Mouse (Mus musculus): ENCODE results near the gene E2f4. TPM values are rescaled to one million over a fixed set of nuclear protein-coding genes. Genes with fewer than 3 reads are reported as not detected.

Gene E2f4
- polyA plus RNA-seq (2016; fragmentation: Nextera tagmentation; extraction: Ambion mirVana): 125 and 138 TPM in 2 replicates

- H3K4me1 ChIP-seq: peaks cover 21% of the 10 kb centered on the region
- peak; percentile 96 for DNase-seq (ENCODE audit: low spot score)
- H3K27me3 ChIP-seq (replicated peaks; ENCODE audit: low read depth, poor library complexity, severe bottlenecking): peaks cover 18% of the 10 kb centered on the region
- peak within 1 kb of the TSS; percentile 97 for H3K4me3 ChIP-seq
- H3K9me3 ChIP-seq: no peaks in the 10 kb centered on the region
- H3K27ac ChIP-seq (replicated peaks): peak within 1 kb of the TSS; percentile 90
- H3K36me3 ChIP-seq (replicated peaks): peaks cover 41% of the 10 kb centered on the region
- under 1% methylated on average over 58 of the region's 58 CpGs for WGBS
These were observed at the start of gene E2f4 for GRCm38 (mm10) chr8:105297511-105298192. E2f4 (plus strand) TSS chr8:105297663.

GRCm38 (mm10) chr8:105251954-105252353 is 45.5 kb upstream of the E2f4 start:
- Histone ChIP-seq H3K27ac (replicated peaks) (no peak overlapping the region), H3K27me3 (replicated peaks; ENCODE audit: low read depth, poor library complexity, severe bottlenecking) (peaks cover 27% of the 10 kb centered on the region), H3K4me3 (no peak overlapping the region), H3K4me1 (peaks cover 21% of the 10 kb centered on the region), H3K36me3 (replicated peaks) (peaks cover 62% of the 10 kb centered on the region), H3K9me3 (no peaks in the 10 kb centered on the region)
- no peak for DNase-seq (ENCODE audit: low spot score)
- WGBS: 87% methylated on average over 6 of the region's 6 CpGs

GRCm38 (mm10) chr8:105252680-105253537 is 44.6 kb upstream of the E2f4 start:
- WGBS: 90% methylated on average over 10 of the region's 10 CpGs
- no peaks in the 10 kb centered on the region for H3K9me3 ChIP-seq
- peaks cover 21% of the 10 kb centered on the region for H3K4me1 ChIP-seq
- peaks cover 37% of the 10 kb centered on the region for H3K27me3 ChIP-seq (replicated peaks; ENCODE audit: low read depth, poor library complexity, severe bottlenecking)
- H3K27ac ChIP-seq (replicated peaks): no peak overlapping the region
- peaks cover 53% of the 10 kb centered on the region for H3K36me3 ChIP-seq (replicated peaks)
- DNase-seq (ENCODE audit: low spot score): no peak
- no peak overlapping the region for H3K4me3 ChIP-seq

- no peak for DNase-seq (ENCODE audit: low spot score)
- H3K27ac ChIP-seq (replicated peaks): no peak overlapping the region; the same call in 1 of the 2 replicates
- peaks cover 44% of the 10 kb centered on the region for H3K36me3 ChIP-seq (replicated peaks)
- 37% methylated on average over 20 of the region's 20 CpGs for WGBS
- H3K27me3 ChIP-seq (replicated peaks; ENCODE audit: low read depth, poor library complexity, severe bottlenecking): peaks cover 46% of the 10 kb centered on the region
- H3K4me3 ChIP-seq: peak overlapping the region; percentile 72
- H3K9me3 ChIP-seq: no peaks in the 10 kb centered on the region
- peaks cover 24% of the 10 kb centered on the region for H3K4me1 ChIP-seq
These were observed 43.7 kb upstream of the E2f4 start for GRCm38 (mm10) chr8:105253766-105254151.

- DNase-seq (ENCODE audit: low spot score): peak; percentile 94
- Histone ChIP-seq H3K27ac (replicated peaks) (peak overlapping the region; percentile 82), H3K4me3 (peak overlapping the region; percentile 72), H3K36me3 (replicated peaks) (peaks cover 38% of the 10 kb centered on the region), H3K4me1 (peaks cover 30% of the 10 kb centered on the region), H3K27me3 (replicated peaks; ENCODE audit: low read depth, poor library complexity, severe bottlenecking) (peaks cover 52% of the 10 kb centered on the region), H3K9me3 (no peaks in the 10 kb centered on the region)
- under 1% methylated on average over 74 of the region's 74 CpGs for WGBS
These were observed 43.1 kb upstream of the E2f4 start for GRCm38 (mm10) chr8:105254152-105254965.

GRCm38 (mm10) chr8:105254966-105255350 is 42.5 kb upstream of the E2f4 start, which contains the start of gene B3gnt9:
B3gnt9 (minus strand) TSS chr8:105255153.
- Histone ChIP-seq H3K9me3 (no peaks in the 10 kb centered on the region), H3K27ac (replicated peaks) (peak within 1 kb of the TSS; percentile 82), H3K4me1 (peaks cover 36% of the 10 kb centered on the region), H3K27me3 (replicated peaks; ENCODE audit: low read depth, poor library complexity, severe bottlenecking) (peaks cover 58% of the 10 kb centered on the region), H3K4me3 (peak within 1 kb of the TSS; percentile 72), H3K36me3 (replicated peaks) (peaks cover 32% of the 10 kb centered on the region)
- peak; percentile 71 for DNase-seq (ENCODE audit: low spot score)
- under 1% methylated on average over 14 of the region's 14 CpGs for WGBS

- no peak for DNase-seq (ENCODE audit: low spot score)
- peaks cover 83% of the 10 kb centered on the region for H3K27me3 ChIP-seq (replicated peaks; ENCODE audit: low read depth, poor library complexity, severe bottlenecking)
- H3K27ac ChIP-seq (replicated peaks): no peak overlapping the region
- 66% methylated on average over 7 of the region's 7 CpGs for WGBS
- H3K4me1 ChIP-seq: peaks cover 37% of the 10 kb centered on the region
- H3K9me3 ChIP-seq: no peaks in the 10 kb centered on the region; the same call in 1 of the 2 replicates
- no peak overlapping the region for H3K4me3 ChIP-seq
- peaks cover 7% of the 10 kb centered on the region for H3K36me3 ChIP-seq (replicated peaks)
These were observed 39.9 kb upstream of the E2f4 start for GRCm38 (mm10) chr8:105257318-105258114.

- H3K36me3 ChIP-seq (replicated peaks): no peaks in the 10 kb centered on the region
- peaks cover 34% of the 10 kb centered on the region for H3K4me1 ChIP-seq
- WGBS: 2% methylated on average over 55 of the region's 55 CpGs
- H3K27me3 ChIP-seq (replicated peaks; ENCODE audit: low read depth, poor library complexity, severe bottlenecking): peaks cover 96% of the 10 kb centered on the region
- DNase-seq (ENCODE audit: low spot score): peak; percentile 70
- H3K4me3 ChIP-seq: peak overlapping the region; percentile 57
- H3K27ac ChIP-seq (replicated peaks): no peak overlapping the region
- H3K9me3 ChIP-seq: no peaks in the 10 kb centered on the region; the same call in 1 of the 2 replicates
These were observed 38.3 kb upstream of the E2f4 start for GRCm38 (mm10) chr8:105258911-105259720.

- Histone ChIP-seq H3K4me1 (peaks cover 34% of the 10 kb centered on the region), H3K27ac (replicated peaks) (no peak overlapping the region), H3K9me3 (no peaks in the 10 kb centered on the region; the same call in 1 of the 2 replicates), H3K27me3 (replicated peaks; ENCODE audit: low read depth, poor library complexity, severe bottlenecking) (peaks cover 100% of the 10 kb centered on the region), H3K4me3 (peak overlapping the region; percentile 57), H3K36me3 (replicated peaks) (no peaks in the 10 kb centered on the region)
- peak; percentile 89 for DNase-seq (ENCODE audit: low spot score)
- WGBS: 3% methylated on average over 30 of the region's 30 CpGs
These were observed 37.6 kb upstream of the E2f4 start for GRCm38 (mm10) chr8:105259721-105260320.

- H3K9me3 ChIP-seq: no peaks in the 10 kb centered on the region; the same call in 1 of the 2 replicates
- WGBS: 63% methylated on average over 7 of the region's 7 CpGs
These were observed 36.9 kb upstream of the E2f4 start for GRCm38 (mm10) chr8:105260371-105261099.

More at GRCm38 (mm10) chr8:105260371-105261099, 36.9 kb upstream of the E2f4 start:
- peaks cover 100% of the 10 kb centered on the region for H3K27me3 ChIP-seq (replicated peaks; ENCODE audit: low read depth, poor library complexity, severe bottlenecking)
- peaks cover 32% of the 10 kb centered on the region for H3K4me1 ChIP-seq
- DNase-seq (ENCODE audit: low spot score): no peak
- H3K27ac ChIP-seq (replicated peaks): no peak overlapping the region
- H3K4me3 ChIP-seq: no peak overlapping the region
- no peaks in the 10 kb centered on the region for H3K36me3 ChIP-seq (replicated peaks)
